Mouse (Mus musculus) MEL (cell line): ENCODE results near the gene Ccdc114. TPM values are rescaled to one million over a fixed set of nuclear protein-coding genes. Genes with fewer than 3 reads are reported as not detected.

Experiments
- DNase-seq: peaks from one replicate; pipeline ENCODE4 v3.0.0; 2011; ENCODE audit warnings: low read depth, low spot score
- H3K27ac ChIP-seq: 2 replicates; pipeline ENCODE4 v1.5.1; 2012; ENCODE audit warnings: low read depth, mild to moderate bottlenecking, control low read depth, low read length, moderate library complexity; ENCODE audit not compliant: control insufficient read depth
- H3K27me3 ChIP-seq, 2 experiments: fragments of 150-350 bp in 1 of 2; sonication (generic) in 1 of 2; 2 replicates each; pipeline ENCODE4 v1.6.1; 2012; ENCODE audit warnings: low read length in 2 of 2, mild to moderate bottlenecking in 2 of 2, improper control_type of control experiment in 1 of 2, moderate library complexity in 1 of 2; ENCODE audit not compliant: insufficient read depth in 2 of 2, control insufficient read depth in 1 of 2
- H3K36me3 ChIP-seq, 2 experiments: 2 replicates each; pipeline ENCODE4 v1.6.1; 2012 to 2014; ENCODE audit warnings: low read length in 2 of 2, improper control_type of control experiment in 1 of 2, inconsistent platforms in 1 of 2, mild to moderate bottlenecking in 1 of 2; ENCODE audit not compliant: insufficient read depth in 2 of 2, control insufficient read depth in 1 of 2
- H3K4me1 ChIP-seq, 2 experiments: fragments of 150-350 bp in 1 of 2; sonication (generic) in 1 of 2; 2 replicates each; pipeline ENCODE4 v1.6.1; 2012; ENCODE audit warnings: low read length in 2 of 2, improper control_type of control experiment in 1 of 2, mild to moderate bottlenecking in 1 of 2; ENCODE audit not compliant: insufficient read depth in 2 of 2, control insufficient read depth in 1 of 2
- H3K4me3 ChIP-seq, 2 experiments: fragments of 150-350 bp in 1 of 2; sonication (generic) in 1 of 2; 2 replicates each; pipeline ENCODE4 v1.5.1; 2012; ENCODE audit warnings: low read depth in 2 of 2, low read length in 2 of 2, mild to moderate bottlenecking in 2 of 2, moderate library complexity in 2 of 2, control low read depth in 1 of 2, improper control_type of control experiment in 1 of 2; ENCODE audit not compliant: control insufficient read depth in 1 of 2, insufficient read depth in 1 of 2
- H3K79me2 ChIP-seq: 2 replicates; pipeline ENCODE4 v1.6.1; 2012; ENCODE audit warnings: mild to moderate bottlenecking, low read length, moderate library complexity; ENCODE audit not compliant: control insufficient read depth, poor library complexity, insufficient read depth
- H3K9ac ChIP-seq: 2 replicates; pipeline ENCODE4 v1.6.1; 2012; ENCODE audit warnings: low read depth, mild to moderate bottlenecking, control low read depth, low read length, moderate library complexity; ENCODE audit not compliant: control insufficient read depth, poor library complexity, severe bottlenecking
- H3K9me3 ChIP-seq: fragments of 150-350 bp; sonication (generic); replicated peaks from 2 replicates; pipeline ENCODE4 v1.6.1; 2012; ENCODE audit warnings: mild to moderate bottlenecking, low read length, improper control_type of control experiment, moderate library complexity; ENCODE audit not compliant: insufficient read depth
- CTCF ChIP-seq, 3 experiments: IDR thresholded peaks in 2 of 3; conservative IDR thresholded peaks in 1 of 3; 2 replicates each; pipeline ENCODE4 v1.5.1; 2011 to 2012; ENCODE audit warnings: low read length in 3 of 3, low read depth in 2 of 3, mild to moderate bottlenecking in 2 of 3, improper control_type of control experiment in 1 of 3, inconsistent platforms in 1 of 3, mixed read lengths in 1 of 3, moderate library complexity in 1 of 3; ENCODE audit not compliant: control insufficient read depth in 1 of 3, insufficient read depth in 1 of 3, poor library complexity in 1 of 3, severe bottlenecking in 1 of 3
- E2F4 ChIP-seq: IDR thresholded peaks from 2 replicates; pipeline ENCODE4 v1.6.1; 2011; ENCODE audit warnings: low read depth, low read length, improper control_type of control experiment, borderline replicate concordance
- EP300 ChIP-seq, 2 experiments: IDR thresholded peaks; 2 replicates each; pipeline ENCODE4 v1.6.1; 2011; ENCODE audit warnings: improper control_type of control experiment in 2 of 2, low read length in 2 of 2, low read depth in 1 of 2, mild to moderate bottlenecking in 1 of 2
- ETS1 ChIP-seq: IDR thresholded peaks from 2 replicates; pipeline ENCODE4 v1.6.1; 2012; ENCODE audit warnings: low read depth, mild to moderate bottlenecking, inconsistent platforms, low read length, improper control_type of control experiment, moderate library complexity
- GATA1 ChIP-seq: IDR thresholded peaks from 2 replicates; pipeline ENCODE4 v1.6.1; 2011; ENCODE audit warnings: low read depth, low read length, improper control_type of control experiment
- HCFC1 ChIP-seq: IDR thresholded peaks from 2 replicates; pipeline ENCODE4 v1.6.1; 2012; ENCODE audit warnings: low read depth, mild to moderate bottlenecking, inconsistent platforms, low read length, improper control_type of control experiment, moderate library complexity
- JUND ChIP-seq: IDR thresholded peaks from 2 replicates; pipeline ENCODE4 v1.6.1; 2011; ENCODE audit warnings: low read depth, mild to moderate bottlenecking, improper control_type of control experiment, low read length
- MAFK ChIP-seq: IDR thresholded peaks from 2 replicates; pipeline ENCODE4 v1.6.1; 2011; ENCODE audit warnings: low read depth, mild to moderate bottlenecking, low read length, improper control_type of control experiment, borderline replicate concordance
- MEF2A ChIP-seq: IDR thresholded peaks from 2 replicates; pipeline ENCODE4 v1.6.1; 2014; ENCODE audit warnings: low read depth, mild to moderate bottlenecking, inconsistent platforms, low read length, improper control_type of control experiment; ENCODE audit not compliant: poor library complexity, insufficient replicate concordance, severe bottlenecking; ENCODE audit errors: extremely low read depth
- MXI1 ChIP-seq: IDR thresholded peaks from 2 replicates; pipeline ENCODE4 v1.6.1; 2011; ENCODE audit warnings: mild to moderate bottlenecking, low read depth, low read length, improper control_type of control experiment
- MYC ChIP-seq: IDR thresholded peaks from 2 replicates; pipeline ENCODE4 v1.6.1; 2011; ENCODE audit warnings: low read depth, mild to moderate bottlenecking, low read length, improper control_type of control experiment, moderate library complexity
- POLR2AphosphoS2 ChIP-seq: IDR thresholded peaks from 2 replicates; pipeline ENCODE4 v1.6.1; 2011; ENCODE audit warnings: low read length, improper control_type of control experiment
- RAD21 ChIP-seq: IDR thresholded peaks from 2 replicates; pipeline ENCODE4 v1.6.1; 2011; ENCODE audit warnings: mild to moderate bottlenecking, low read depth, low read length, improper control_type of control experiment
- RCOR1 ChIP-seq: IDR thresholded peaks from 2 replicates; pipeline ENCODE4 v1.6.1; 2012; ENCODE audit warnings: low read depth, mild to moderate bottlenecking, inconsistent platforms, low read length, improper control_type of control experiment
- SIN3A ChIP-seq: IDR thresholded peaks from 2 replicates; pipeline ENCODE4 v1.6.1; 2012; ENCODE audit warnings: low read length, improper control_type of control experiment, inconsistent platforms
- TAL1 ChIP-seq: IDR thresholded peaks from 2 replicates; pipeline ENCODE4 v1.6.1; 2012; ENCODE audit warnings: mild to moderate bottlenecking, inconsistent platforms, low read length, moderate library complexity, mixed read lengths
- TBP ChIP-seq: IDR thresholded peaks from 2 replicates; pipeline ENCODE4 v1.8.0; 2011; ENCODE audit warnings: low read depth, low read length, improper control_type of control experiment
- TCF12 ChIP-seq: IDR thresholded peaks from 2 replicates; pipeline ENCODE4 v1.6.1; 2014; ENCODE audit warnings: low read depth, mild to moderate bottlenecking, inconsistent platforms, low read length, improper control_type of control experiment, moderate library complexity
- UBTF ChIP-seq: IDR thresholded peaks from 2 replicates; pipeline ENCODE4 v1.6.1; 2012; ENCODE audit warnings: low read depth, mild to moderate bottlenecking, inconsistent platforms, low read length, improper control_type of control experiment, moderate library complexity, borderline replicate concordance; ENCODE audit not compliant: insufficient read depth
- USF2 ChIP-seq, 2 experiments: IDR thresholded peaks; 2 replicates each; pipeline ENCODE4 v1.6.1; 2011 to 2012; ENCODE audit warnings: improper control_type of control experiment in 2 of 2, low read length in 2 of 2, borderline replicate concordance in 1 of 2, inconsistent platforms in 1 of 2, low read depth in 1 of 2, mild to moderate bottlenecking in 1 of 2; ENCODE audit not compliant: insufficient read depth in 1 of 2
- ZC3H11A ChIP-seq: IDR thresholded peaks from 2 replicates; pipeline ENCODE4 v1.6.1; 2012; ENCODE audit warnings: low read depth, mild to moderate bottlenecking, inconsistent platforms, low read length, improper control_type of control experiment
- ZMIZ1 ChIP-seq: IDR thresholded peaks from 2 replicates; pipeline ENCODE4 v1.6.1; 2012; ENCODE audit warnings: low read depth, mild to moderate bottlenecking, inconsistent platforms, low read length, improper control_type of control experiment, moderate library complexity
- polyA plus RNA-seq, 2 experiments: library from polyadenylated mRNA; stranded (reverse) in 1 of 2; unstranded in 1 of 2; fragments of >175 nt in 1 of 2; fragments of >200 nt in 1 of 2; gene quantifications; 2 replicates each; pipeline versions ENCODE4 v1.2.1 to v1.2.4; 2012; ENCODE audit warnings: low replicate concordance in 2 of 2, low read depth in 1 of 2; ENCODE audit not compliant: insufficient read length in 2 of 2, insufficient read depth in 1 of 2, missing spikeins in 1 of 2
- total RNA-seq: library from RNA; depleted of rRNA; stranded (reverse); fragments of 300-350 nt; gene quantifications from 2 replicates; pipeline ENCODE4 v1.2.3, GENCODE M21; 2012

The Ccdc114 gene
- total and polyA plus RNA-seq, 3 experiments = 0.15 to 0.24 TPM; not detected in 1

- H3K9me3 ChIP-seq = no peaks in the 10 kb centered on the region
- TF ChIP-seq HCFC1 = 0 out of 2 replicates have a peak, but pooled peaks have one; percentile 43
- 0 out of 2 replicates have a peak, but pooled peaks have one; percentile 27 for TF ChIP-seq TCF12
- no peak for TF ChIP-seq RCOR1
- TF ChIP-seq JUND = no peak
- TF ChIP-seq ETS1 = peak; percentile 83
- TF ChIP-seq TBP = 0 out of 2 replicates have a peak, but pooled peaks have one; percentile 28
- peak; percentile 90 for TF ChIP-seq SIN3A
- TF ChIP-seq MXI1 = peak; percentile 65
- TF ChIP-seq, all 39 proteins: peak for 6
- no peaks in the 10 kb centered on the region for H3K79me2 ChIP-seq
- no peaks in the 10 kb centered on the region for H3K27me3 ChIP-seq
- H3K9ac ChIP-seq = peak overlapping the region; percentile 53
- peak overlapping the region; percentile 69 for H3K27ac ChIP-seq
- H3K4me1 ChIP-seq = peaks cover 0 to 11% of the 10 kb centered on the region in 2 experiments; a peak in 3 of 4 replicates
- no peaks in the 10 kb centered on the region for H3K36me3 ChIP-seq
- peak; percentile 80 for DNase-seq
- peak overlapping the region; percentile 60 to 64 for H3K4me3 ChIP-seq
Observed at GRCm38 (mm10) chr7:45956611-45957010, 32.7 kb downstream of the Ccdc114 start.

GRCm38 (mm10) chr7:45971831-45972723 is 48.2 kb downstream of the Ccdc114 start:
- Histone ChIP-seq H3K36me3 (no peaks in the 10 kb centered on the region), H3K4me1 (no peaks in the 10 kb centered on the region), H3K27ac (no peak overlapping the region), H3K27me3 (peaks cover 0 to 3% of the 10 kb centered on the region in 2 experiments; a peak in 3 of 4 replicates), H3K4me3 (no peak overlapping the region), H3K9ac (no peak overlapping the region), H3K9me3 (no peaks in the 10 kb centered on the region), H3K79me2 (no peaks in the 10 kb centered on the region)
- no peak for DNase-seq
- no peak for TF ChIP-seq E2F4
- no peak for TF ChIP-seq RCOR1
- no peak for TF ChIP-seq MYC

- no peak overlapping the region for H3K9ac ChIP-seq
- no peak overlapping the region for H3K27ac ChIP-seq
- no peaks in the 10 kb centered on the region for H3K79me2 ChIP-seq
- H3K9me3 ChIP-seq = no peaks in the 10 kb centered on the region
- H3K36me3 ChIP-seq = no peaks in the 10 kb centered on the region
- DNase-seq = no peak
- H3K4me1 ChIP-seq = no peaks in the 10 kb centered on the region
- no peak overlapping the region for H3K4me3 ChIP-seq
- no peak for TF ChIP-seq EP300 (IDR thresholded peaks at IDR 0.05; ENCODE audit: low read depth in 1 of 2, low read length in 2 of 2)
- TF ChIP-seq HCFC1 = no peak
- no peak for TF ChIP-seq JUND
- no peak for TF ChIP-seq USF2 (IDR thresholded peaks at IDR 0.05; ENCODE audit: borderline replicate concordance in 1 of 2, insufficient read depth in 1 of 2, low read depth in 1 of 2, low read length in 2 of 2)
- TF ChIP-seq POLR2AphosphoS2 = no peak
- TF ChIP-seq RAD21 = no peak
- TF ChIP-seq MEF2A = no peak
- TF ChIP-seq UBTF = no peak
- no peak for TF ChIP-seq MYC
- no peak for TF ChIP-seq ZC3H11A
- no peak for TF ChIP-seq TAL1
- no peak for TF ChIP-seq GATA1
- no peak for TF ChIP-seq ZMIZ1
- no peak for TF ChIP-seq CTCF (IDR thresholded peaks at IDR 0.05 in 2 of 3, conservative IDR thresholded peaks at IDR 0.05 in 1 of 3; ENCODE audit: control insufficient read depth in 1 of 3, insufficient read depth in 1 of 3, low read depth in 2 of 3, low read length in 3 of 3, poor library complexity in 1 of 3, severe bottlenecking in 1 of 3)
- no peak for TF ChIP-seq MAFK
- no peak for TF ChIP-seq ETS1
- no peak for TF ChIP-seq TCF12
- TF ChIP-seq, all 39 proteins: peak for 0
- no peaks in the 10 kb centered on the region; a peak in 3 of 4 replicates for H3K27me3 ChIP-seq
Observed at GRCm38 (mm10) chr7:45973271-45973687, 49.4 kb downstream of the Ccdc114 start.
